Mouse (Mus musculus) kidney, adult 8-10 months (tissue): ENCODE measurements around the gene Lrrc10.
A peak's percentile ranks its signal among the peaks of the same experiment; 100 is the strongest.
"Not testable (repeated sequence)": the region's sequence is repeated elsewhere in the genome, so short reads cannot be mapped to it uniquely, and the experiment has no call there.

Experiments
- DNase-seq, 2 experiments: peaks; one replicate each; pipeline ENCODE4 v3.0.0; 2022

Gene Lrrc10

DNA sequence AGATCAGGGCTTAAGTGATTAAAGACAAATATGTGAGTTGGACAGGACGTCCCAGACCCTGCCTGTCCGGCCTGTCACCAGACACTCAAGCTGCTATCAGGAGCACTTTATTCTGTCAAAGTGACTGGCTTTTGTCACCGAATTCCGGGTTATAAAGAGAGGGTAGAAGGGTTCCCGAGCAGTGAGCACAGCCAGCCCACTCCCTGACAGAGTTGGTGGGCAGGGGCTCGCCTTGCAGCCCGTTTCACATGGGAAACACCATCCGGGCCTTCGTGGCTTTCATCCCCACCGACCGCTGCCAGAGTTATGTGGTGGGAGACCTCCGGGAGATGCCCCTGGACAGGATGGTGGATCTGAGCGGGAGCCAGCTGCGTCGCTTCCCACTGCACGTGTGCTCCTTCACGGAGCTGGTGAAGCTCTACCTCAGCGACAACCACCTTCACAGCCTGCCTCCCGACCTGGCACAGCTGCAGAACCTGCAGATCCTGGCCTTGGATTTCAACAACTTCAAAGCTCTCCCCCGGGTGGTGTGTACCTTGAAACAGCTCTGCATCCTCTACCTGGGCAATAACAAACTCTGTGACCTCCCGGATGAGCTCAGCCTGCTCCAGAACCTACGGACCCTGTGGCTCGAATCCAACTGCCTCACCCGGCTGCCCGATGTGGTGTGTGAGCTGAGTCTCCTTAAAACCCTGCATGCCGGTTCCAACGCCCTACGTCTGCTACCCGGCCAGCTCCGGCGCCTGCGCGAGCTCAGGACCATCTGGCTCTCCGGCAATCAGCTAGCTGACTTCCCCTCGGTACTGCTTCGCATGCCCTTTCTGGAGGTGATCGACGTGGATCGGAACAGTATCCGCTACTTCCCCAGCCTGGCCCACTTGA, at the start of gene Lrrc10:
Gene Lrrc10 (plus strand): TSS at position 167 of the 882 bp plus-strand sequence.
- no peak for DNase-seq

DNA sequence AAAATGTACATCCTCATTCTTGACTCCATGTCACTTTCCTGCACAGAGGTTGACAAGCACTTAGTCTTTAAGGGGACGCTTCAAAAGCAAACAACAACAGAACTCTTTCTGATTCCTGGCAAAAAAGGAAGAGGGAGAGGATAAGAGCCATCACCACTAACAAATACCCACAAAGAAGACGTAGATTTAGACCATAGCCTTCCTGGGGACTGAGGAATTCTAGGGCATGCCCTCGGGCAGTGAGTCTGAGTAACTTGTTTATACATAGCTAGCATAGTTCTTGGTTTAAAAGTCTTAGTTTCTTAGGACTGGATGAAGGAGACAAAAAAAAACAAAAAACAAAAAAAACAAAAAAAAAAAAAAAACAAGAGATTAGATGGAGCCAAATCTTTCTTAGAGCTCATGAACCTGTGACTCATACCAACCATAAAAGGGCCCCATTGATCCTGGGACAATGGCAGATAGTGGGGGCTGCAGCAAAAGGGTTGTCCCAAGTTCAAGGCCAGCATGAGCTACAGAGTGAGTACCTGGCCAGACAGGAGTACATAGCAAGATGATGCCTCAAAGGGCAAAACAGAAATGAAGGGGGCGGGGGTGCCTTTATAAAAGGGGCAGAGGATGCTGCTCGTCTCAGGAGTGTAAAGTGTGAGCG, 49.4 kb upstream of the Lrrc10 start:
- no peak for DNase-seq

DNA sequence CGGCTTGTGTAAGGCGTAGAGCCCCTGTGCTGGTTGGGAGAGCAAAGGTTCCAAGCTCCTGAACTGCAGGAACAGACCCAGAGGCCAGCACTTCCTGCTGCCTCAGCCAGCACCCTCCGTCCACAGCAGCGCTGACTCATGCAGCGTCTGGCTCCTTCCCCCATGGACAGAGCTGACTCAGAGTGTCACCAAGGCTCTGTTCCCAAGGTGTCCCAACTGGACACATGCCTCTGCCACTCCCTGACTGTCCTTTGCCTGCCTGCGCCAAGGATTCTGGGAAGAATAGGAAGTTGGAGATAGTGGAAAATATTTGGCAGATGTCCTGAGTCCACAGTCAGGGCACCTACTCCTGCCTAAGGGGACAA, 48.9 kb upstream of the Lrrc10 start:
- peak; percentile 55 to 59 for DNase-seq

DNA sequence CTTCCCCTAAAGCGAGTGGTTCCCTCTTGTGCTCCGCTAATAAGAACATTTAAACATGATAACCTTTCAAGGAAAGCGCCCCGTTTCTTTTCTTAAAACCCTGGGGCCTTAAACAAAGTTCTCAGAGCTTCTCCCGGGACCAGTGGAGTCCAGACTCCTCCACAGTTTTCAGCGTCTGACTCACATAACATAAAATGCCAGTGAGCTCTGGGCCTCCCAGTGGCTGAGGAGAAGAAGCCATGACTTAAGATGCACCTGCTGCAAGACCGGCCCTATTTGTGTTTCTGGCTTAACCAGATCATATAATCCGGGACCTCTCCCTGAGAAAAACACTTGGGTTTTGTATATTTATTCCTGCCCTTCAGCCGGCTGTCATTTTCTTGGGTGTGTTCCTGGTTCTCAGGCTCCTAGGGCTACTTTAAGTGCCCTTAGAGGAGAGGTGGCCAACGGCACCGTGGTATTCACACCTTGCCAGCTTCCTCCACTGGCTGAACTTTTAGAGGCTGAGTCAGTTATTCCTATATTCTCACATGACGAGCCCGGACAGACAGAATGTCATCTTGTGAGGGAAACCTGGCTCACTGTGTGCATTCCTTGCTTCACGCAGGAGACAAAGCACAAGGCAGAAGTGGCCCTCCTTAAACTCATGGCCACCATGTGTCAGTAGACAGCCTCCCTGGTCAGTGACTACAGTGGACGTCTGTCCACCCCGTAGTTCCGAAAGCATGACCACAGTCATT, 46.3 kb upstream of the Lrrc10 start:
- DNase-seq: no peak

DNA sequence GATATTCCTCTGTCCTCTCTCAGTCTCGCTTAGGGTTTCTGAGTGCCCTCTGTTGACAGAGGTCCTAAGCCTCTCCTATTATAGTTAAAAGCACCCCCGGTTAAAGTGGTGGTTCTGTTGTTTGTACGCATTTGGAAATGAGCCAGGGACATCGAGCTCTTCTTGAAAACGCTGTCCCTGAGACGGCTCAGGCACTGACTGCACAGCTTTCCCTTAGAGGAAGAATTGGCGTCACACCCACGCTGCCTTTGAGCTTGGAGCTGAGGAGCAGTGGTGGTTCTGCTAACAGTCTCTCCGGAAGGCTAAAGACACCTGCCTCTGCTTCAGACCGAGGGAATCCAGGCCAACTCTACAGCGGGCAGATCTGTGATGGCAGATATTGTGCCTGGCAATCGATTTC, 44.2 kb upstream of the Lrrc10 start:
- no peak for DNase-seq

DNA sequence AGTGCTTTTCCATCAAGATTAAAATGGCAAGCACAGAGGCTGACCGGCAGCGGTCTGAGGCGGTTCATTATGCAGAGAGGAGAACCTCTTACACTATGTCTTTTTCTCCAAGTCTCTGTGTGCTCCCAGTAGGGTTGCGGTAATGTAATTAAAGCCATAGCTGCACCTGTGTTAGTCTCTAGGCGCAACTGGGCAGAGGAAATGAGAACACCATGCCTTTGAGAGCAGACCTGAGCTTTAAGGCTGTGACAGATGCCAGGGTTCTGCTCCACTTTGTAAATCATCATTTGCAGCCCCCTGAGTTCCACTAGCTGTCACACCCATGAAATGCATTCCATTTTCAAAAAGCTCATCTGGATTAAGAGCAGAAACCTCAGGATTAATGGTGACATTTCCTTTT, 40.4 kb upstream of the Lrrc10 start:
- DNase-seq: no peak

DNA sequence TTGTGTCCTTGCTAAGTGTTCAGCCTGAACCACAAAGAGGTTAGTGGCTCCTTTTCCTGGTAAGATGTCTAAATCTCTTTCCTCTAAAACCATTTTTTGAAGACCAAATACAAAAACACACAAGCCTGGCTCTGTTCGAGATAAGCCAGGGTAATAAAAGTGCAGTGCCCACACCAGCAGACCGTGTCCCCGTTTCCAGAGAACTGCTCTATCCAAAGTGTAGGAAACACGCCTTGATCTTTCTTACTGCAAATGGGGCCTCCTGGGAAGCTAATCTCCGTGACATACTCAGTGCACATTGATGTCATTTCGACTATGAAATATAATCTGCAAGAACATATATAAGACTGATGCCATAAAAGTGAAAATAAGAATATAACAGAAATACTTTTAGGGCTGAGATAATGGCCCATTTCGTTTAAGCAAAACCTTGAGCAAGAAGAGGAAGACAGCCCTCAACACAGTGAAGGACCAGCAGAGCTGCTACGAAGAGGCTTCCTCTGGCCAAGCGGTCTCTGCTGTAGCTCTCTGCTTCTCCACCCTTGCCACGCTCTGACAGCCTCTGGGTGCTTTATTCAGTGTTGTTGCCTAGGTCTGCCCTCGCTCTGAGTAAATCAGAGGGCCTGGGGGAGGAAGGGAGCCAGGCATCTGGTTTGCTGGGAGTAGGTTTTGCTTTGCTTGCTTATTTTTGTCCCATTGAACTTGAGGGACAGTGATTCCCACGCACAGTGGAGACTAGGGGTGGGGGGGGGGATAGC, 39.3 kb upstream of the Lrrc10 start:
- no peak for DNase-seq

DNA sequence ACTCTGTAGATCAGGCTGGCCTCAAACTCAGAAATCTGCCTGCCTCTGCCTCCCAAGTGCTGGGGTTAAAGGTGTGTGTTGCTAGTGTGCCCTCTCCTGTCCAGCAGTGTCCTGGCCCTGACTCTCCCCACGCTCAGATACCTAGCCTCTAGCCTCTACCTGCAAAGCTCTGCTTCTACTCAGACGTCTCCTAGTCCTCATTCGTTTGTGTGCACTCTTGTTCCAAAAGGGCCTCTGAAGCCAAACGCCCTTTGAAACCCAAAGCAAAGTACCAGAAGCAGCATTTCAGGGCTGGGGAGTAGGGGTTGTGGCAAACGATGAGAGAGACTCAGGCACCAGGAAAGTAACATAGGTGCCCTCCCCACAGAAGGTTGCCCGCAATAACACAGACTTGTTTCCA, 35.5 kb upstream of the Lrrc10 start:
- peak; percentile 40 to 58 for DNase-seq

DNA sequence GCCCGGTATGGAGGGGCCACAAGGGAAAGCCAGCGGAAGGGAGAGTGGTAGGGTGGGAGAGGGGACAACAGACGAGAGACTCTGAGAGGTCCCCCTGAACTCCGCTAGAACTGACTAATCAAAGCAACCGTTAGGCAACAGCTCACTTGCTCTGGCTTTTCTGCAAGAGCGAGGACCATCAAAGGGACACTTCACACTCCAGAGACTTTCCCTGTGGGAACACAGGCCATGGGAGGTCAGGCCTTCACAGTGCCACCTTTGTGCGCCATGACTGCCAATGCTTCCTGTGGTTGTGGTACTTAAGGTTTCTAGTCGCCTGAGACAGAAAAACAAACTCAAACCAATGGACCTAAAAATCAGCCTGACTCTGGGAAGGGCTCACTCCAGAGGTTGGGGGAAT, 34.1 kb upstream of the Lrrc10 start:
- no peak for DNase-seq

DNA sequence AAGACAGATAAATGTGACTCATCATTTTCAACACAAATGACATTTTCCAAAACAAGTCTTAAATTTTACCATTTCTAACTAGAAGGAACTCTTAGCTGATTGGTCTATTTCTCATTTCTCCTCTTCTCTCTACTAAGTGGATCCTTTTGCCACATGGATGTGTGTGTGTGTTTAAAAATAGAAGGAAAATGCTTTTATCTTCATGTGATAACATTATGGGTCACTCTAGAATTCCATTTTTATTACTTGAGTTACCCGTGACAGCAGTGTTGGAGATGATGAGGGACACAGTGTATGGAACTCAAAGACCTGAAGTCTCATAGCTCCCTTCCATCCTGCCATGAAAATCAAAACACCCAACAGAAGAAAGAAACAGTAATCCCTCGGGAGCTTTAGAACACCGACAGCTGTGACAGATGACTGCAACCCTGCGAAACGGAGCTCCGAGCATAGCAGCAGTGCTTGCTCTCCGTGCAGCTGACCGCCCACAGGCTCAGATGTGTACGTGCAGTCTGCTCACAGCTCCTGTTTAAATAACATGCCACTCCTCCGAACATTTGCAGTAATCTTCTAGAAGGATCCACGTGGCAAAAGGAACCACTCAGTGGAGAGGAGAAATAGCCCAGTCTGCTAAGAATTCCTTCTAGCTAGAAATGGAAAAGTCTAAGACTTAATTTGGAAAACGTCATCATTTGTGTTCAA, 31.3 kb upstream of the Lrrc10 start:
- no peak for DNase-seq

DNA sequence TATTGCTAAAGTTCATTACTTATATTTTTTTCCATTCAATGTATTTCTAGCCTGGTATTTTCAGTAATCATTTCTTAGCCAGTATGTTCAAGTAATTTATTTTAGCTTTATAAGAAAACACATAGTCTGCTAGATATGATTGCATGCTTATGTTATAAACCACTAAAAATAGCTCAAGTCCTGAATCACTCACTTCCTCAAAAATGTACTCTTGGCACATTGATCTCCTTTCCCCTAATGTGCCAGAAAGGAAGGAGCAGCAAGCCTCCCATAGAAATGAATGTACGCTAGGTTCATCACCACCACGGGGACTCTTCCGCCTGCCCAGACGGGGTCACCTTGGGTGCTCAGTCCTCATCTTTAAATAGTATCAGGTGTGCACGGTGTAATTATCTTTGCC, 30.6 kb upstream of the Lrrc10 start:
- no peak for DNase-seq

DNA sequence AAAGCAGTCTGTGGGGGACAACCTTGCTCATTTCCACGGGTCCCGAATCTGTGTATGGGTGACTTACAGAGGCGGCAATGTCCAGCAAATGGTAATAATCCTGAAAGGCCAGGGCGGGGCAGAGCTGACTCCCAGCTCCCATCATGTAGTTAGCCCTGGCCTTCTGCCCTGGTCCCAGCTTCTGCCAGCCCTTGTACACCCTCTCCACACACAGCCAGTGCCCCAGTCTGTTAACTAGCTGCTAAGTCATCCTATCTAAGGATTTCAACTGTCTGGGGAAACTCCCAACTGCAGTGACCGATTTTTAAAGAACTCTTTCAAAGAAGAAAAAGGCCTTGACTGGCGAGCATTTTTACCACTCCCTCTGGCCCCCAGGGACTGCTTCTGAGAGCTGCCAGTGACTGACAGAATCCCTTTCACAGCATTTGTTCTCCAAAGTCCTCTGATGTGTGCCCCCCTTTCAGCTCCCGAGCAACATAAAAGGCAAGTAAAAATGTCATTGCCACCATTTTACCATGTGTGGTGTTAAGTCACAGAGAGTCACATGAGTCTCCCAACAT, 26.8 kb upstream of the Lrrc10 start:
- DNase-seq: no peak

DNA sequence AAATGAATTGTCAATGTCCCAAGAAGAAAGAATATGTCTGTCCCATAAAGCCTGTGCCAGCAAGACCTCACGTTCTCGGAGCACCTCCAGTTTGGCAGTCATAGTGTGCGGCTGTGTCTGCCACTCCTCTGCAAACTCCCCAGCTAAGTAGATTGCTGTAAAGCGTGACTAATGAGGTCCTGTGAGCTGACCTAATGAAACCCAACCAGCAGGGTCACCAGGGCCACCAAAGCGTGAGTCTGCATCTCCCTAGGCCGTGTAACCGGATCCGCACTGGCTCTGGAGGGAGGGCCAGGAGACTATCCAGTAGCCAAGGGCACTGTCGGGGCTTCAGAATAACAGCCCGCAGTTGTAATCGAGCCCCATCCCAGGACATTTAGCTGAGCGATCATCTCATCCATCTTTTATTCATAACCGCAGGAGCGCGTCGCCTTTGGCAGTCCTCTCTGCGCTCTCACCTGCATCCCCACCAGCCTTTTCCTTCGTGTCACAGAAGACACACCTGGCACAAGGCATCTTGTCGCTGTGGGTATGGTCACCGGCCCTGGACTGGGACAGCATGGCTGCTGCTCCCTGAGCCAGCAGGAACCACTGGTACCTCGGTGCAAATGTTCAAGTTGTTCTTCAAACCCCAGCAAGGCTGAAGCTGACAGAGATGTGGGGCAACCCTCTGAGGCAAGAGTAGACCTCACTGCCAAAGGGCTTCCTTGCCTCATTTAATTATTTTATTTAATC, 24.0 kb upstream of the Lrrc10 start:
- peak; percentile 62 for DNase-seq

DNA sequence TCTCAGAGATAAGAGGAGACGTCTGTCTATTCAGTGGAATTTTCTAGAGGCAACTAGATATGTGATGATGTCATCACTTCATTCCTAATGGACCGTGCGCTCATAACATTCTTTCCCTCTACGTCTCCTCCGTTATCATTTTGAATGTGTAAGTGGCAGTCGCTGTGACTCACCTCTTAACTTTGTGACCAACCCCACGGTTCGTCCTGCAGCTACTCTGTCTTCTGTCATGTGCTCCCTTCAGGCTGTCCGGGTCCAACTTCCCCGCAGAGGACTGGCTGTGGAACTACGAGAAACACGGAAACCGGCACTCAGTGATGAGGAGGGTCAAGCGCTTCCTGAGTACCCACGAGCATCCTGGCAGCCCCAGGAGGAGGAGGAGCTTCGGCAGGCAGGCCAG, 21.4 kb upstream of the Lrrc10 start:
- no peak for DNase-seq

DNA sequence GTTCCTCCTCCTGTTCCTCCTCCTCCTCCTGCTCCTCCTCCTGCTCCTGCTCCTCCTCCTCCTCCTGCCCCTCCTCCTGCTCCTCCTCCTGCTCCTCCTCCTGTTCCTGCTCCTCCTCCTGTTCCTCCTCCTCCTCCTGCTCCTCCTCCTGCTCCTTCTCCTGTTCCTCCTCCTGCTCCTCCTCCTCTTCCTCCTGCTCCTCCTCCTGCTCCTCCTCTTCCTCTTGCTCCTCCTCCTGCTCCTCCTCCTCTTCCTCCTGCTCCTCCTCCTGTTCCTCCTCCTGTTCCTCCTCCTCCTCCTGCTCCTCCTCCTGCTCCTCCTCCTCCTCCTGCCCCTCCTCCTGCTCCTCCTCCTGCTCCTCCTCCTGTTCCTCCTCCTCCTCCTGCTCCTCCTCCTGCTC, 19.4 kb upstream of the Lrrc10 start:
- DNase-seq: peak; percentile 27 to 45

DNA sequence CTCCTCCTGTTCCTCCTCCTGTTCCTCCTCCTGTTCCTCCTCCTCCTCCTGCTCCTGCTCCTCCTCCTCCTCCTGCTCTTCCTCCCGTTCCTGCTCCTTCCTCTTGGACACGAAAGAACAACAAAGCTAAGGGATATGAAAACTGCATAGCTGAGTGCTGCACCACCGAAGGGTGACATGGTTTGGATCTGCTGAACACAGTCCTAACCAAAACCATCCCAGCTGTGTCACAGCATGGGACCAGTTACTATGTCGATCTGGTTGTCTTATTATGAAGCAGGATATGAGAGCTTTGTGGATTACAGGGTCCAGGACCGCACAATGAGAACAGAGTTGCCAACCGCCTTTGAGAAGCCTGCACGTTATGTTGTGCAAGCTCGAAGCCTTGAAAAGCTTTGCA, 19.0 kb upstream of the Lrrc10 start:
- DNase-seq: no peak

DNA sequence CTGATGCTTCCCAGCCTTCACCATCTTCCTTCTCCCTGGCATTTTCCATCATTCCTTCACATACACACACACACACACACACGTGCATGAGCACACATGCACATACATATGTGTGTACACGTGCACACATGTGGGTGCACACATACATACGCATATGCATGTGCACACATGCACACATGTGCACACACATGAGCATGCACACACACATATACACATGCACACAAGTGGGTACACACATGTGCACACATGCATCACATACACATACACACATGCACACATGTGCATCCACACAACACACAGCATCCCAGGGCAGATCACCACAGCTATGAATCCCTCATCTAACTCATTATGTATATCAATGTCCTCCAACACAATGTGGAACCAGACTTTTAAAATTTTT, 14.0 kb upstream of the Lrrc10 start:
- no peak for DNase-seq

DNA sequence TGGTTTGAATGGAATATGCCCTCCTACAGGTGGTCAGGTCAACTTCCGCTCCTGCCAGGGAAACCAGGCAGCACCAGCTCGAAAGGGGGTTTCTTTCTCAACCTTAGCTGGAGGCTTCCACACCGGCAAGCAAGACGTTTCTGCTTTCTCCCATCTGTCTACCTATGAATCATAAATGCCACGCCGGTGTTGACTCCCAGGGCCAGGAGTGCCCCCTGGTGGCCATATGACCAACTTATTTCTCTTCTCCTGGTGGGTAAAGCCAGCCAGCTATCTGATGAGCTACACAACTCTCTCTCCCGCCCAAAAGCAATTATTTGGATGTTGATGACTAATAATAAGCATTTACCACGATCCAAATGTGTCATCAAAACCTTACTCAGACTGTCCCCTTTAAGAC, 11.4 kb upstream of the Lrrc10 start:
- peak; percentile 70 to 90 for DNase-seq

DNA sequence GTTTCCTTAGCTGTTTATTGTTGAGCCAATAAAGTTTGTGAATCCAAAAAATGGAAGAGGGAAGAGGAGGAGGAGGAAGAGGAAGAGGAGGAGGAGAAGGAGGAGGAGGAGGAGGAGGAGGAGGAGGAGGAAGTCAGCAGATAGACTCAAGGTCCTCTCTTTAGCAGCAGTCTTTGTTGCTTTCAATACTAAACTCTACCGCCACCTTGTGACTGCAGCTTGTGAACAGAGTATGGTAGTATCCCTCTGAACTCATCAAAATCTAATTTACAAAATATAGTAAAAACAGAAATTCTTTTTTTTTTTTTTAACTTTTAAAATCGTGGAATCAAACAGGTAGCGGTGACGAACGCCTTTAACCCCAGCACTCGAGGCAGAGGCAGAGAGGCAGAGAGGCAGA, 4.8 kb upstream of the Lrrc10 start:
- DNase-seq: no peak

DNA sequence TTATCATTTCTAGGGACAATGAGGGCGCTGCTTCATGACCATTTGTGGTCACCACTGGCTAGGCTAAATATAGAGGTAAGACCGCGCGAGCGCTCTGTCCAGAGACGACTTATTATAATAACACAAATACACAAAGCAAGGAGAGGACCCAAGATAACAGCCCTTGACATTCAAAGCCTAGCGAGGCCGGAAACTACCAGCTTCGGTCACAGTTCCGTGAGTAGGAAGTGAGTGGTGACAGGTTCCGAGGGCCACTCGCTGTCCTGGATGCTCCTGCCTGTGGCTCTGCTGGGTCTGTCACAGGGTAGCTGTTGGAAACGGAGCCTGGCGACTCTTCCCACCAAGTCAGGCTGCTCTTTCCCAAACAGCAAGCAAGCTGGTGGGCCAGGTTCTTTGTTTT, 2.8 kb upstream of the Lrrc10 start:
- no peak for DNase-seq

DNA sequence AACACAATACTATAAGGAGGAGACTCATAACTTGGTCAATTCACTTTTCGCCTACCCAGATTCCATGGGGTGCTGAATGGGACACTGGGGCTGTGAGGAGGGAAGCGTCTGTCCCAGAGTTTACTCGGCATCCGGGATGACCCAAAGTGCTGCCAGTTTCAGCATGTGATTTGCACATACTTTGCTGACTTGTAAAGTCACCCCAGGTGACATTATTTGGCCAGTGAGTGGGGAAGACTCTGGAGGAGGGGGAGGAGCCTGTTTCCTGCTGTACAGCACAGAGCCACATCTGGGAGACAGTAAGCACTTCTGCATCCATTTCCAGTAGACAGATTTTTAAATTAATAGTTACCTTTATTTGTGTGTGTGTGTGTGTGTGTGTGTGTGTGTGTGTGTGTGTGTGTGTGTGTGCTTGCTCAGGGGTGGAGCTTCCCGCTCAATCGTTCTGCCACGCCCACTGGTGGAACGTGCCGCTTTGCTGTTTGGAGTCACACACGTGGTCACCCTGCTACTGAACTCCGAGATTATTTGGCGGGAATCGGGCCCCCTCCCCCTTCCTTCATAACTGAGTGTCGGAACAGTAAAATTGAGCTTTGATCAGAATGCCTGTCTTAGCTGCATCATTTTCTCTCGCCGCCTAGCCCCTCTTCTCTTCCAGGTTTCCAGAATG, 1.5 kb upstream of the Lrrc10 start:
- not testable (repeated sequence) for DNase-seq
